8 mouse cellular contexts compared by ENCODE assay signal in genomic region chr1:71653400-71654159, GRCm38 (mm10). TPM values are rescaled to one million over a fixed set of nuclear protein-coding genes. Genes with fewer than 3 reads are reported as not detected.
DNase-seq lines count a peak whose midpoint lies in the region; ATAC-seq lines count a peak whose summit lies in the region.

No protein-coding gene starts in this region.

- peak; percentile 12 for ATAC-seq in embryonic facial prominence, embryonic 14.5 days (ENCODE audit: low read depth)
- peak; percentile 34 for ATAC-seq in hindbrain, embryonic 11.5 days (ENCODE audit: low FRiP score)
- peak; percentile 13 for ATAC-seq in liver, embryonic 13.5 days (ENCODE audit: low read depth)
- no peak for ATAC-seq in neural tube, embryonic 13.5 days (ENCODE audit: low read depth)

- peak overlapping the region; percentile 85 for H3K4me3 ChIP-seq in embryonic facial prominence, embryonic 14.5 days (ENCODE audit: low read depth, low read length)
- peak overlapping the region; percentile 81 for H3K4me3 ChIP-seq in hindbrain, embryonic 11.5 days (ENCODE audit: low read depth, low read length)
- H3K4me3 ChIP-seq in liver, embryonic 13.5 days (replicated peaks), result peak overlapping the region; percentile 62
- peak overlapping the region; percentile 72 for H3K4me3 ChIP-seq in neural tube, embryonic 13.5 days

- H3K36me3 ChIP-seq in embryonic facial prominence, embryonic 14.5 days (ENCODE audit: control insufficient read depth, insufficient read depth, low read length), result peaks cover 20% of the 10 kb centered on the region
- H3K36me3 ChIP-seq in hindbrain, embryonic 11.5 days (ENCODE audit: control insufficient read depth, insufficient read depth, low read length), result no peaks in the 10 kb centered on the region
- H3K36me3 ChIP-seq in liver, embryonic 13.5 days, result no peaks in the 10 kb centered on the region
- no peaks in the 10 kb centered on the region for H3K36me3 ChIP-seq in neural tube, embryonic 13.5 days

- peaks cover 21% of the 10 kb centered on the region; the same call in 1 of the 2 replicates for H3K4me1 ChIP-seq in embryonic facial prominence, embryonic 14.5 days (ENCODE audit: control insufficient read depth, insufficient read depth, low read length)
- 0 out of 2 replicates have a peak, but pooled peaks cover 5% of the 10 kb centered on the region for H3K4me1 ChIP-seq in hindbrain, embryonic 11.5 days (replicated peaks; ENCODE audit: control insufficient read depth, insufficient read depth, low read length)
- H3K4me1 ChIP-seq in liver, embryonic 13.5 days (replicated peaks), result peaks cover 12% of the 10 kb centered on the region; the same call in 1 of the 2 replicates
- peaks cover 9% of the 10 kb centered on the region for H3K4me1 ChIP-seq in neural tube, embryonic 13.5 days (replicated peaks)

- WGBS in embryonic facial prominence, embryonic 14.5 days, result under 1% methylated on average over 23 of the region's 24 CpGs
- under 1% methylated on average over 22 of the region's 24 CpGs for WGBS in hindbrain, embryonic 11.5 days
- under 1% methylated on average over 24 of the region's 24 CpGs for WGBS in liver, embryonic 13.5 days (ENCODE audit: insufficient replicate concordance)
- WGBS in neural tube, embryonic 13.5 days, result under 1% methylated on average over 24 of the region's 24 CpGs

- H3K27me3 ChIP-seq in embryonic facial prominence, embryonic 14.5 days (replicated peaks; ENCODE audit: control insufficient read depth, insufficient read depth, low read length), result no peaks in the 10 kb centered on the region
- H3K27me3 ChIP-seq in hindbrain, embryonic 11.5 days (ENCODE audit: control insufficient read depth, insufficient read depth, low read length), result no peaks in the 10 kb centered on the region
- peaks cover 40% of the 10 kb centered on the region for H3K27me3 ChIP-seq in liver, embryonic 13.5 days
- H3K27me3 ChIP-seq in neural tube, embryonic 13.5 days, result peaks cover 6% of the 10 kb centered on the region

- H3K9ac ChIP-seq in embryonic facial prominence, embryonic 14.5 days (ENCODE audit: low read depth, low read length), result peak overlapping the region; percentile 91
- peak overlapping the region; percentile 86 for H3K9ac ChIP-seq in hindbrain, embryonic 11.5 days (ENCODE audit: low read depth, low read length)
- H3K9ac ChIP-seq in liver, embryonic 13.5 days, result peak overlapping the region; percentile 64
- H3K9ac ChIP-seq in neural tube, embryonic 13.5 days, result peak overlapping the region; percentile 75

- peak overlapping the region; percentile 95 for H3K27ac ChIP-seq in embryonic facial prominence, embryonic 14.5 days (replicated peaks; ENCODE audit: low read depth, low read length)
- peak overlapping the region; percentile 65; the same call in 1 of the 2 replicates for H3K27ac ChIP-seq in hindbrain, embryonic 11.5 days (ENCODE audit: low read depth, low read length)
- peak overlapping the region; percentile 61 for H3K27ac ChIP-seq in liver, embryonic 13.5 days
- peak overlapping the region; percentile 64 for H3K27ac ChIP-seq in neural tube, embryonic 13.5 days (replicated peaks)

- peak; percentile 6 to 8 for DNase-seq in lung, adult 18-20 months
- DNase-seq in lung, postnatal 25 days (ENCODE audit: low spot score), result no peak
- DNase-seq in embryonic facial prominence, embryonic 14.5 days (ENCODE audit: low spot score), result peak; percentile 31
- peak; percentile 62 for DNase-seq in hindbrain, embryonic 11.5 days (ENCODE audit: low spot score)
- no peak for DNase-seq in liver, embryonic 13.5 days
- no peak for DNase-seq in cerebellum, adult 9-10 months
- DNase-seq in cerebellum, adult 9-11 months, result no peak

- H3K4me2 ChIP-seq in embryonic facial prominence, embryonic 14.5 days (ENCODE audit: low read depth, low read length), result peak overlapping the region; percentile 78
- H3K4me2 ChIP-seq in hindbrain, embryonic 11.5 days (replicated peaks; ENCODE audit: low read depth, low read length), result peak overlapping the region; percentile 74
- peak overlapping the region; percentile 71 for H3K4me2 ChIP-seq in liver, embryonic 13.5 days
- H3K4me2 ChIP-seq in neural tube, embryonic 13.5 days, result peak overlapping the region; percentile 86

- no peaks in the 10 kb centered on the region for H3K9me3 ChIP-seq in embryonic facial prominence, embryonic 14.5 days (ENCODE audit: control insufficient read depth, low read length)
- H3K9me3 ChIP-seq in hindbrain, embryonic 11.5 days (ENCODE audit: control insufficient read depth, low read length), result no peaks in the 10 kb centered on the region
- no peaks in the 10 kb centered on the region for H3K9me3 ChIP-seq in liver, embryonic 13.5 days (replicated peaks)
- no peaks in the 10 kb centered on the region for H3K9me3 ChIP-seq in neural tube, embryonic 13.5 days

RNA-seq across cellular contexts. Expression of gene Fn1, which starts 0.6 kb away (rescaled TPM):
- 277 and 304 TPM in 2 replicates for polyA plus RNA-seq in embryonic facial prominence, embryonic 14.5 days (2014; fragmentation: Nextera tagmentation; extraction: Ambion mirVana)
- polyA plus RNA-seq in hindbrain, embryonic 11.5 days (2014; fragmentation: Nextera tagmentation; extraction: Ambion mirVana), result 80.2 and 85.4 TPM in 2 replicates
- 53.0 and 58.5 TPM in 2 replicates for polyA plus RNA-seq in liver, embryonic 13.5 days (2015; fragmentation: Nextera tagmentation; extraction: Ambion mirVana)
- polyA plus RNA-seq in neural tube, embryonic 13.5 days (2015; fragmentation: Nextera tagmentation; extraction: Ambion mirVana), result 38.7 and 59.1 TPM in 2 replicates

Comparison
In these comparisons a context has a peak if more than half of its experiments do, and no peak if none do; other contexts are left out.
1. DNase-seq: peak in lung, adult 18-20 months (2 of 2), embryonic facial prominence, embryonic 14.5 days (single experiment) and hindbrain, embryonic 11.5 days (single experiment); none in lung, postnatal 25 days (single experiment), liver, embryonic 13.5 days (single experiment), cerebellum, adult 9-10 months (single experiment) and cerebellum, adult 9-11 months (single experiment).
2. Peak in every context shown above with its lines, with median percentiles within 50 percentile points of each other: H3K27ac ChIP-seq, H3K4me2 ChIP-seq, H3K4me3 ChIP-seq and H3K9ac ChIP-seq.